Comparison of ENCODE assay signal across 9 mouse cellular contexts in genomic region chr11:117108595-117108994, GRCm38 (mm10). TPM values are rescaled to one million over a fixed set of nuclear protein-coding genes. Genes with fewer than 3 reads are reported as not detected.
DNase-seq lines count a peak whose midpoint lies in the region; ATAC-seq and TF ChIP-seq lines count a peak whose summit lies in the region.
"Had no signal": no experiment of that assay in that cellular context is flagged by ENCODE, and none has a peak within 500 bp of the region (broad histone marks: within the 10 kb centered on the region; RNA-seq: fewer than 3 reads in every experiment).

No protein-coding gene starts in this region.

- H3K79me2 ChIP-seq in liver, adult 2 months (ENCODE audit: control insufficient read depth, insufficient read depth, low read length) = no peaks in the 10 kb centered on the region

- no peak for TF ChIP-seq POLR2A in liver, adult 2 months (IDR thresholded peaks at IDR 0.05; ENCODE audit: extremely low read depth, insufficient read depth, low read length)
- no peak for TF ChIP-seq POLR2A in olfactory bulb, adult 2 months (IDR thresholded peaks at IDR 0.05; ENCODE audit: insufficient read depth, low read depth, low read length)

- ATAC-seq in liver, embryonic 12.5 days = no peak
- no peak for ATAC-seq in monocyte, adult 5-6 weeks (replicated peaks; ENCODE audit: insufficient number of reproducible peaks, low FRiP score, low TSS enrichment, poor library complexity, severe bottlenecking)

- WGBS in liver, adult 2 months = 18% methylated on average over 9 of the region's 9 CpGs
- WGBS in liver, embryonic 12.5 days (ENCODE audit: insufficient replicate concordance) = 67% methylated on average over 9 of the region's 9 CpGs
- WGBS in olfactory bulb, adult 2 months = 34% methylated on average over 9 of the region's 9 CpGs

- peak; percentile 83 for DNase-seq in liver, adult 2 months (ENCODE audit: extremely low read depth, low read depth, low spot score)
- DNase-seq in adrenal gland, postnatal 36 days = peak; percentile 93
- peak; percentile 76 for DNase-seq in gastrocnemius, postnatal 25 days
- DNase-seq in kidney, adult 9 months = peak; percentile 71
- DNase-seq in thymus, postnatal 4 days = no peak

- H3K9me3 ChIP-seq in liver, embryonic 12.5 days (replicated peaks) = no peaks in the 10 kb centered on the region; the same call in 1 of the 2 replicates

- H3K4me3 ChIP-seq in liver, adult 2 months (ENCODE audit: insufficient read depth, low read depth, low read length) = no peak overlapping the region
- H3K4me3 ChIP-seq in liver, embryonic 12.5 days = no peak overlapping the region
- no peak overlapping the region for H3K4me3 ChIP-seq in olfactory bulb, adult 2 months (ENCODE audit: insufficient read depth, low read depth, low read length)

- no peaks in the 10 kb centered on the region for H3K36me3 ChIP-seq in liver, adult 2 months (ENCODE audit: control insufficient read depth, insufficient read depth, low read length)
- H3K36me3 ChIP-seq in liver, embryonic 12.5 days = 0 out of 2 replicates have a peak, but pooled peaks cover 3% of the 10 kb centered on the region

- no peaks in the 10 kb centered on the region for H3K27me3 ChIP-seq in liver, adult 2 months (ENCODE audit: control insufficient read depth, insufficient read depth, low read length)
- H3K27me3 ChIP-seq in liver, embryonic 12.5 days (replicated peaks) = peaks cover 7% of the 10 kb centered on the region; the same call in 1 of the 2 replicates

- TF ChIP-seq CTCF in liver, adult 2 months (IDR thresholded peaks at IDR 0.05; ENCODE audit: low read depth, low read length) = no peak
- no peak for TF ChIP-seq CTCF in olfactory bulb, adult 2 months (IDR thresholded peaks at IDR 0.05; ENCODE audit: insufficient read depth, low read depth, low read length)

- H3K4me1 ChIP-seq in liver, adult 2 months (ENCODE audit: control insufficient read depth, insufficient read depth, low read length) = peaks cover 6% of the 10 kb centered on the region; the same call in 1 of the 2 replicates
- peaks cover 47% of the 10 kb centered on the region for H3K4me1 ChIP-seq in liver, embryonic 12.5 days
- peaks cover 36% of the 10 kb centered on the region for H3K4me1 ChIP-seq in olfactory bulb, adult 2 months (ENCODE audit: control insufficient read depth, insufficient read depth, low read length)

- H3K27ac ChIP-seq in liver, adult 2 months (replicated peaks; ENCODE audit: insufficient read depth, low read depth, low read length) = no peak overlapping the region
- no peak overlapping the region for H3K27ac ChIP-seq in liver, embryonic 12.5 days
- peak overlapping the region; percentile 6; the same call in 1 of the 2 replicates for H3K27ac ChIP-seq in olfactory bulb, adult 2 months (ENCODE audit: insufficient read depth, low read depth, low read length)
- H3K27ac ChIP-seq: liver, embryonic 14.5 days had no signal

- no peak overlapping the region for H3K4me2 ChIP-seq in liver, embryonic 12.5 days

- no peak overlapping the region for H3K9ac ChIP-seq in liver, adult 2 months (ENCODE audit: low read depth, low read length)
- H3K9ac ChIP-seq in liver, embryonic 12.5 days = no peak overlapping the region
- H3K9ac ChIP-seq: liver, embryonic 14.5 days had no signal

RNA-seq across cellular contexts. Expression of gene Sec14l1, which starts 6.4 kb away (rescaled TPM):
- 4.6 and 6.0 TPM in 2 replicates for total RNA-seq in liver, adult 2 months (2014; rRNA removed)
- polyA plus RNA-seq in liver, adult 2 months (2012; rRNA removed) = 6.7 and 8.2 TPM in 2 replicates
- polyA plus RNA-seq in liver, embryonic 12.5 days (2016; fragmentation: Nextera tagmentation; extraction: Ambion mirVana) = 26.9 and 27.5 TPM in 2 replicates
- total RNA-seq in adrenal gland, postnatal 36 days (2021) = 100 to 1,000 TPM; 132 to 163 TPM
- 10 to 100 TPM; 40.7 to 45.1 TPM for total RNA-seq in gastrocnemius, postnatal 25 days (2021)
- polyA plus RNA-seq in olfactory bulb, adult 2 months (2012; ENCODE audit: insufficient read depth, insufficient read length, low replicate concordance, missing spikeins) = not detected in 2 replicates
- total RNA-seq in monocyte, adult 5-6 weeks (2017) = 65.4 to 73.2 TPM (median 72.7 TPM) in 3 replicates
